Mouse (Mus musculus): Measurements from ENCODE around the gene Gm20683. TPM values are rescaled to one million over a fixed set of nuclear protein-coding genes. Genes with fewer than 3 reads are reported as not detected.
A peak's percentile ranks its signal among the peaks of the same experiment; 100 is the strongest.

Gene Gm20683
- polyA plus RNA-seq, 1 experiment from 2014 or later, result 1.4 TPM

- Histone ChIP-seq H3K9ac (ENCODE audit: low read depth, low read length) (no peak overlapping the region), H3K4me1 (ENCODE audit: control insufficient read depth, insufficient read depth, low read length) (peaks cover 5% of the 10 kb centered on the region; the same call in 1 of the 2 replicates), H3K9me3 (ENCODE audit: control insufficient read depth, low read length) (no peaks in the 10 kb centered on the region), H3K27ac (replicated peaks; ENCODE audit: low read depth, low read length) (no peak overlapping the region), H3K27me3 (replicated peaks; ENCODE audit: control insufficient read depth, insufficient read depth, low read length) (no peaks in the 10 kb centered on the region), H3K4me3 (ENCODE audit: low read depth, low read length) (no peak overlapping the region), H3K36me3 (ENCODE audit: control insufficient read depth, insufficient read depth, low read length) (peaks cover 49% of the 10 kb centered on the region), H3K4me2 (ENCODE audit: low read depth, low read length) (no peak overlapping the region)
- ATAC-seq (ENCODE audit: low read depth), result no peak
- DNase-seq (ENCODE audit: low spot score), result no peak
- 2% methylated on average over 5 of the region's 5 CpGs for WGBS
These were observed 39.5 kb upstream of the Gm20683 start for GRCm38 (mm10) chr17:25880913-25881641.

- 33% methylated on average over 5 of the region's 5 CpGs for WGBS
- H3K27me3 ChIP-seq (replicated peaks; ENCODE audit: control insufficient read depth, insufficient read depth, low read length), result no peaks in the 10 kb centered on the region
- H3K36me3 ChIP-seq (ENCODE audit: control insufficient read depth, insufficient read depth, low read length), result peaks cover 49% of the 10 kb centered on the region
- H3K27ac ChIP-seq (replicated peaks; ENCODE audit: low read depth, low read length), result no peak within 1 kb of the TSS
- no peaks in the 10 kb centered on the region for H3K9me3 ChIP-seq (ENCODE audit: control insufficient read depth, low read length)
- no peak within 1 kb of the TSS for H3K9ac ChIP-seq (ENCODE audit: low read depth, low read length)
- DNase-seq (ENCODE audit: low spot score), result no peak
- ATAC-seq (ENCODE audit: low read depth), result no peak
- no peak within 1 kb of the TSS for H3K4me3 ChIP-seq (ENCODE audit: low read depth, low read length)
- no peak within 1 kb of the TSS for H3K4me2 ChIP-seq (ENCODE audit: low read depth, low read length)
- peaks cover 7% of the 10 kb centered on the region; the same call in 1 of the 2 replicates for H3K4me1 ChIP-seq (ENCODE audit: control insufficient read depth, insufficient read depth, low read length)
These were observed 38.8 kb upstream of the Gm20683 start, which contains the start of gene Wfikkn1 for GRCm38 (mm10) chr17:25880196-25880910. Wfikkn1 (minus strand) TSS chr17:25880858.

GRCm38 (mm10) chr17:25879750-25880149, 38.2 kb upstream of the Gm20683 start:
- Histone ChIP-seq H3K27ac (replicated peaks; ENCODE audit: low read depth, low read length) (no peak overlapping the region), H3K4me3 (ENCODE audit: low read depth, low read length) (no peak overlapping the region), H3K9ac (ENCODE audit: low read depth, low read length) (no peak overlapping the region), H3K27me3 (replicated peaks; ENCODE audit: control insufficient read depth, insufficient read depth, low read length) (no peaks in the 10 kb centered on the region), H3K4me2 (ENCODE audit: low read depth, low read length) (no peak overlapping the region), H3K9me3 (ENCODE audit: control insufficient read depth, low read length) (no peaks in the 10 kb centered on the region), H3K36me3 (ENCODE audit: control insufficient read depth, insufficient read depth, low read length) (peaks cover 47% of the 10 kb centered on the region), H3K4me1 (ENCODE audit: control insufficient read depth, insufficient read depth, low read length) (peaks cover 7% of the 10 kb centered on the region; the same call in 1 of the 2 replicates)
- WGBS, result 71% methylated on average over 8 of the region's 8 CpGs
- ATAC-seq (ENCODE audit: low read depth) (no peak), DNase-seq (ENCODE audit: low spot score) (no peak)

- Histone ChIP-seq H3K4me2 (ENCODE audit: low read depth, low read length) (no peak overlapping the region), H3K27me3 (replicated peaks; ENCODE audit: control insufficient read depth, insufficient read depth, low read length) (no peaks in the 10 kb centered on the region), H3K9me3 (ENCODE audit: control insufficient read depth, low read length) (no peaks in the 10 kb centered on the region), H3K27ac (replicated peaks; ENCODE audit: low read depth, low read length) (no peak overlapping the region), H3K4me1 (ENCODE audit: control insufficient read depth, insufficient read depth, low read length) (peaks cover 7% of the 10 kb centered on the region; the same call in 1 of the 2 replicates), H3K4me3 (ENCODE audit: low read depth, low read length) (no peak overlapping the region), H3K9ac (ENCODE audit: low read depth, low read length) (no peak overlapping the region), H3K36me3 (ENCODE audit: control insufficient read depth, insufficient read depth, low read length) (peaks cover 43% of the 10 kb centered on the region)
- DNase-seq (ENCODE audit: low spot score) (no peak), ATAC-seq (ENCODE audit: low read depth) (no peak)
- 46% methylated on average over 4 of the region's 4 CpGs for WGBS
These were observed 37.7 kb upstream of the Gm20683 start for GRCm38 (mm10) chr17:25879261-25879660.

DNA sequence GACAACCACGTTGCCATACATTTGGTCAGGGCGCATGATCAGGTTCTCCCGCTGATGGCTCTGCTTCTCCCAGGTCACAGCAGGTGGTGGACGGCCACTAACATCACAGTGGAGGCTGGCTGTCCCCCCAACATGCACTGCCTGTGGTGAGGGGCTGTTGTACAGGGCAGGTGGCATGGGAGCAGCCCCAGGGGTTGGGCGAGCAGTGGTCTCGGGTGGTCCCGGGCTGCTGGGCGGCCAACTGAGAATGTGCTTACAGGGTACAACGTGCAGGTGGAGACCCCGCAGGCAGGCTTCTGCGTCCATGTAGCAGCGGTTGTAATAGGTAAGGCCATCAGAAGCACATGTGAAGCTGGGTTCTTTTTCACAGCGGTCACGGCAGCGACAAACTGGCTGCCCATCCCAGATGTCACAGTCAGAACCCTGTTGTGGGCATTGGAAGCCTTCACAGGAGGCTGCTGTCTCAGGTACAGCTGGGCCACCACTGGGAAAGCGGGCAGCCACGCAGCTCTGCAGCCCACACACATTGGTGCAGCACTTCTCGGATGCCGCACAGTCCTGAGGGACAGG, 37.1 kb upstream of the Gm20683 start:
- Histone ChIP-seq H3K4me3 (ENCODE audit: low read depth, low read length) (no peak overlapping the region), H3K36me3 (ENCODE audit: control insufficient read depth, insufficient read depth, low read length) (peaks cover 37% of the 10 kb centered on the region), H3K27ac (replicated peaks; ENCODE audit: low read depth, low read length) (no peak overlapping the region), H3K4me1 (ENCODE audit: control insufficient read depth, insufficient read depth, low read length) (peaks cover 7% of the 10 kb centered on the region; the same call in 1 of the 2 replicates), H3K9ac (ENCODE audit: low read depth, low read length) (no peak overlapping the region), H3K4me2 (ENCODE audit: low read depth, low read length) (no peak overlapping the region), H3K9me3 (ENCODE audit: control insufficient read depth, low read length) (no peaks in the 10 kb centered on the region), H3K27me3 (replicated peaks; ENCODE audit: control insufficient read depth, insufficient read depth, low read length) (no peaks in the 10 kb centered on the region)
- DNase-seq (ENCODE audit: low spot score), result no peak
- WGBS, result 86% methylated on average over 19 of the region's 19 CpGs
- no peak for ATAC-seq (ENCODE audit: low read depth)

- Histone ChIP-seq H3K4me3 (ENCODE audit: low read depth, low read length) (no peak overlapping the region), H3K27me3 (replicated peaks; ENCODE audit: control insufficient read depth, insufficient read depth, low read length) (no peaks in the 10 kb centered on the region), H3K4me2 (ENCODE audit: low read depth, low read length) (no peak overlapping the region), H3K9me3 (ENCODE audit: control insufficient read depth, low read length) (no peaks in the 10 kb centered on the region), H3K4me1 (ENCODE audit: control insufficient read depth, insufficient read depth, low read length) (peaks cover 7% of the 10 kb centered on the region; the same call in 1 of the 2 replicates), H3K36me3 (ENCODE audit: control insufficient read depth, insufficient read depth, low read length) (peaks cover 30% of the 10 kb centered on the region), H3K9ac (ENCODE audit: low read depth, low read length) (no peak overlapping the region), H3K27ac (replicated peaks; ENCODE audit: low read depth, low read length) (no peak overlapping the region)
- 91% methylated on average over 30 of the region's 32 CpGs for WGBS
- no peak for DNase-seq (ENCODE audit: low spot score)
- no peak for ATAC-seq (ENCODE audit: low read depth)
These were observed 36.4 kb upstream of the Gm20683 start for GRCm38 (mm10) chr17:25877741-25878610.

DNA sequence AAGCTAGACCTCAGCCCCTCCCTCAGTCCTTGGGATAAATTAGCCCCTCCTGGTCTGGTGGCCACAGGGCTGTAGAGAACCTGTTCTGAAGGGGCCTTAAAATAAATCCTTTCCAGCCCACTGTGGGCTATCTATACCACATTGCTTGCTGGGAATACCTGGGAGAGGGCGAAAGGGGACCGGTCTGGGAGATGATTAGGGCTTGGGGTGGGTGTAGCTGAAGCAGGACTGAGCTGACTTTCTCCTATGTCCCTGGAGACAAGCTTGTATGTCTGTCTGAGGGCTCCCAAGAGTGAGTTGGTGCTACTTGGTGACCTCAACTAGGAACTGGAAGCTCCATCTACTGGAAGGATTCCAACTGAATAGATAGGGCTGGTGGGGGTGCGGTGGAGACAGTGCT, 35.5 kb upstream of the Gm20683 start:
- Histone ChIP-seq H3K27me3 (replicated peaks; ENCODE audit: control insufficient read depth, insufficient read depth, low read length) (no peaks in the 10 kb centered on the region), H3K9me3 (ENCODE audit: control insufficient read depth, low read length) (no peaks in the 10 kb centered on the region), H3K4me1 (ENCODE audit: control insufficient read depth, insufficient read depth, low read length) (peaks cover 7% of the 10 kb centered on the region; the same call in 1 of the 2 replicates), H3K9ac (ENCODE audit: low read depth, low read length) (no peak overlapping the region), H3K4me2 (ENCODE audit: low read depth, low read length) (no peak overlapping the region), H3K4me3 (ENCODE audit: low read depth, low read length) (no peak overlapping the region), H3K36me3 (ENCODE audit: control insufficient read depth, insufficient read depth, low read length) (peaks cover 20% of the 10 kb centered on the region), H3K27ac (replicated peaks; ENCODE audit: low read depth, low read length) (no peak overlapping the region)
- ATAC-seq (ENCODE audit: low read depth) (no peak), DNase-seq (ENCODE audit: low spot score) (no peak)
- WGBS, result 98% methylated on average over 3 of the region's 3 CpGs

DNA sequence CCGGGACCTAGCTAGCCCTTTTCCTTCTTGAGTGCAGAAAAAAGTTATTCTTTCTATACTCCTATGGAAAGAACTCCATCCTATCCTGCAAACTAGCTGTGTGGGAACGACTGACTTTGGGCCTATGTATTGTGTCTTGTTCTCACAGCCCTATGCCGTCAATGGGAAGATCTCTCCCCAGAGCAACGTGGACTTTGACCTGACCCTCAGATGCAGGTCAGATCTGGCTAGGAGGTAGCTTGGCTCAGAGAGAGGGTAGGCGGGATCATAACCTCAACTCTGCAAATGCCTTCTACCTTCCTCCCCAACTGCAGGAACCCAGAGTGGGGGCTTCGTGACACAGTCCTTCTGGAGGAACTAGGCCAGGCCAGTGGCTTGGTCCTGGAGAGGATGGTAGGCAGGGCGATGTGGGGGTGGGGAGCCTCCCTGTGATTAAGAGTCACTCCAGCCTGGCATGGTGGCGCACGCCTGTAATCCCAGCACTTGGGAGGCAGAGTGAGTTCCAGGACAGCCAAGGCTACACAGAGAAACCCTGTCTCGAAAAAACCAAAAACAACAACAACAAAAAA, 34.9 kb upstream of the Gm20683 start:
- ATAC-seq (ENCODE audit: low read depth), result no peak

More for the DNA sequence above, 34.9 kb upstream of the Gm20683 start:
- H3K9ac ChIP-seq (ENCODE audit: low read depth, low read length), result peak overlapping the region; percentile 78
- DNase-seq (ENCODE audit: low spot score), result no peak
- no peaks in the 10 kb centered on the region for H3K27me3 ChIP-seq (replicated peaks; ENCODE audit: control insufficient read depth, insufficient read depth, low read length)
- H3K4me3 ChIP-seq (ENCODE audit: low read depth, low read length), result peak overlapping the region; percentile 79
- WGBS, result 56% methylated on average over 10 of the region's 10 CpGs
- H3K9me3 ChIP-seq (ENCODE audit: control insufficient read depth, low read length), result no peaks in the 10 kb centered on the region
- peak overlapping the region; percentile 85 for H3K4me2 ChIP-seq (ENCODE audit: low read depth, low read length)
- no peak overlapping the region for H3K27ac ChIP-seq (replicated peaks; ENCODE audit: low read depth, low read length)
- peaks cover 15% of the 10 kb centered on the region for H3K36me3 ChIP-seq (ENCODE audit: control insufficient read depth, insufficient read depth, low read length)
- H3K4me1 ChIP-seq (ENCODE audit: control insufficient read depth, insufficient read depth, low read length), result peaks cover 7% of the 10 kb centered on the region; the same call in 1 of the 2 replicates

Measured in embryonic facial prominence, embryonic 14.5 days (tissue).